Mouse (Mus musculus) C2C12 (cell line): ENCODE data around the gene Mfsd1. TPM values are rescaled to one million over a fixed set of nuclear protein-coding genes. Genes with fewer than 3 reads are reported as not detected.

Experiments used
- H3K27me3 ChIP-seq: one replicate; pipeline ENCODE4 v1.6.1; 2011; ENCODE audit not compliant: control insufficient read depth, insufficient read depth, insufficient read length
- H3K36me3 ChIP-seq: one replicate; pipeline ENCODE4 v1.6.1; 2011; ENCODE audit not compliant: control insufficient read depth, insufficient read depth
- H3K4me3 ChIP-seq: one replicate; pipeline ENCODE4 v1.5.1; 2011; ENCODE audit warnings: mild to moderate bottlenecking, control low read depth; ENCODE audit not compliant: poor library complexity, insufficient read depth, severe bottlenecking
- H3K79me2 ChIP-seq: one replicate; pipeline ENCODE4 v1.6.1; 2011; ENCODE audit not compliant: control insufficient read depth, insufficient read depth
- H3K79me3 ChIP-seq: one replicate; pipeline ENCODE4 v1.6.1; 2011; ENCODE audit warnings: low read depth, control low read depth
- H3ac ChIP-seq: one replicate; pipeline ENCODE3; 2011; ENCODE audit warnings: low read depth; ENCODE audit not compliant: control insufficient read depth, insufficient read length
- CEBPB ChIP-seq: IDR thresholded peaks from one replicate; pipeline ENCODE4 v1.6.1; 2011; ENCODE audit warnings: low read depth, mild to moderate bottlenecking, control low read depth, moderate library complexity
- CTCF ChIP-seq: IDR thresholded peaks from one replicate; pipeline ENCODE4 v1.5.1; 2011; ENCODE audit not compliant: control insufficient read depth, insufficient read depth, insufficient read length
- FOSL1 ChIP-seq: IDR thresholded peaks from one replicate; pipeline ENCODE4 v1.8.0; 2011; ENCODE audit warnings: mild to moderate bottlenecking, low read length; ENCODE audit not compliant: poor library complexity, insufficient read depth, severe bottlenecking
- MAX ChIP-seq: IDR thresholded peaks from one replicate; pipeline ENCODE4 v1.6.1; 2011; ENCODE audit warnings: mild to moderate bottlenecking, control low read depth
- MYOD1 ChIP-seq: IDR thresholded peaks from one replicate; pipeline ENCODE4 v1.6.1; 2011; ENCODE audit warnings: low read depth; ENCODE audit not compliant: control insufficient read depth, insufficient read length
- MYOG ChIP-seq: IDR thresholded peaks from one replicate; pipeline ENCODE4 v1.6.1; 2011; ENCODE audit not compliant: control insufficient read depth, insufficient read length; ENCODE audit errors: extremely low read depth
- USF1 ChIP-seq: IDR thresholded peaks from one replicate; pipeline ENCODE4 v1.6.1; 2011; ENCODE audit warnings: low read depth, mild to moderate bottlenecking, control low read depth, moderate library complexity
- polyA plus RNA-seq: library from polyadenylated mRNA; unstranded; fragments of >200 nt; fragmentation: generic; extraction: Trizol; gene quantifications from one replicate; pipeline ENCODE4 v1.2.1, GENCODE M21; 2012; ENCODE audit warnings: missing spikeins

Mfsd1 gene
- polyA plus RNA-seq, 1 experiment = 53.6 TPM

GRCm38 (mm10) chr3:67557200-67557651, 25.3 kb upstream of the Mfsd1 start:
- peaks cover 3% of the 10 kb centered on the region for H3K27me3 ChIP-seq
- no peaks in the 10 kb centered on the region for H3K36me3 ChIP-seq
- no peaks in the 10 kb centered on the region for H3K79me2 ChIP-seq
- no peak for TF ChIP-seq FOSL1
- no peak for TF ChIP-seq CTCF
- TF ChIP-seq USF1 = no peak
- TF ChIP-seq MYOG = no peak
- TF ChIP-seq MAX = no peak
- TF ChIP-seq MYOD1 = no peak
- no peak for TF ChIP-seq CEBPB
- H3ac ChIP-seq = no peak overlapping the region
- no peak overlapping the region for H3K4me3 ChIP-seq
- no peaks in the 10 kb centered on the region for H3K79me3 ChIP-seq

GRCm38 (mm10) chr3:67557718-67558354, 24.7 kb upstream of the Mfsd1 start:
- Histone ChIP-seq H3K79me3 (no peaks in the 10 kb centered on the region), H3ac (no peak overlapping the region), H3K27me3 (peaks cover 3% of the 10 kb centered on the region), H3K79me2 (no peaks in the 10 kb centered on the region), H3K4me3 (no peak overlapping the region), H3K36me3 (no peaks in the 10 kb centered on the region)
- no peak for TF ChIP-seq MAX
- no peak for TF ChIP-seq MYOD1

GRCm38 (mm10) chr3:67564731-67565357, 17.7 kb upstream of the Mfsd1 start:
- TF ChIP-seq USF1 (no peak), CEBPB (no peak), MAX (no peak), FOSL1 (no peak), MYOG (no peak), CTCF (no peak), MYOD1 (no peak)
- peaks cover 12% of the 10 kb centered on the region for H3K27me3 ChIP-seq

GRCm38 (mm10) chr3:67565540-67566227, 16.9 kb upstream of the Mfsd1 start:
- peaks cover 19% of the 10 kb centered on the region for H3K27me3 ChIP-seq

More at GRCm38 (mm10) chr3:67564731-67565357, 17.7 kb upstream of the Mfsd1 start:
- H3K79me2 ChIP-seq = no peaks in the 10 kb centered on the region
- H3K4me3 ChIP-seq = no peak overlapping the region
- no peaks in the 10 kb centered on the region for H3K79me3 ChIP-seq
- no peak overlapping the region for H3ac ChIP-seq
- no peaks in the 10 kb centered on the region for H3K36me3 ChIP-seq

GRCm38 (mm10) chr3:67568015-67568618, 14.4 kb upstream of the Mfsd1 start:
- Histone ChIP-seq H3K27me3 (peaks cover 31% of the 10 kb centered on the region), H3K4me3 (no peak overlapping the region), H3ac (no peak overlapping the region), H3K36me3 (no peaks in the 10 kb centered on the region), H3K79me3 (no peaks in the 10 kb centered on the region), H3K79me2 (no peaks in the 10 kb centered on the region)
- TF ChIP-seq CTCF (peak; percentile 80), MYOG (no peak), MYOD1 (no peak)

More at GRCm38 (mm10) chr3:67565540-67566227, 16.9 kb upstream of the Mfsd1 start:
- H3K79me2 ChIP-seq = no peaks in the 10 kb centered on the region
- no peak for TF ChIP-seq CEBPB
- no peak for TF ChIP-seq MYOD1
- TF ChIP-seq CTCF = no peak
- TF ChIP-seq MAX = no peak
- no peak for TF ChIP-seq FOSL1
- no peak for TF ChIP-seq MYOG
- TF ChIP-seq USF1 = no peak
- H3ac ChIP-seq = no peak overlapping the region
- no peaks in the 10 kb centered on the region for H3K36me3 ChIP-seq
- H3K4me3 ChIP-seq = no peak overlapping the region
- no peaks in the 10 kb centered on the region for H3K79me3 ChIP-seq

- Histone ChIP-seq H3ac (no peak overlapping the region), H3K79me3 (no peaks in the 10 kb centered on the region), H3K79me2 (no peaks in the 10 kb centered on the region), H3K36me3 (no peaks in the 10 kb centered on the region), H3K4me3 (no peak overlapping the region), H3K27me3 (peaks cover 27% of the 10 kb centered on the region)
- no peak for TF ChIP-seq MYOG
- no peak for TF ChIP-seq MAX
- peak; percentile 53 for TF ChIP-seq CTCF
- TF ChIP-seq FOSL1 = no peak
- no peak for TF ChIP-seq MYOD1
- TF ChIP-seq CEBPB = no peak
- peak; percentile 16 for TF ChIP-seq USF1
These were observed 9.6 kb upstream of the Mfsd1 start for GRCm38 (mm10) chr3:67572918-67573317.
